Mouse (Mus musculus) MEL (cell line): ENCODE results near the gene Tigd4.

ENCODE experiments used
- CTCF ChIP-seq, 3 experiments: IDR thresholded peaks in 2 of 3; conservative IDR thresholded peaks in 1 of 3; 2 replicates each; pipeline ENCODE4 v1.5.1; 2011 to 2012; ENCODE audit warnings: low read length in 3 of 3, low read depth in 2 of 3, mild to moderate bottlenecking in 2 of 3, improper control_type of control experiment in 1 of 3, inconsistent platforms in 1 of 3, mixed read lengths in 1 of 3, moderate library complexity in 1 of 3; ENCODE audit not compliant: control insufficient read depth in 1 of 3, insufficient read depth in 1 of 3, poor library complexity in 1 of 3, severe bottlenecking in 1 of 3
- TAL1 ChIP-seq: IDR thresholded peaks from 2 replicates; pipeline ENCODE4 v1.6.1; 2012; ENCODE audit warnings: mild to moderate bottlenecking, inconsistent platforms, low read length, moderate library complexity, mixed read lengths

GRCm38 (mm10) chr3:84610183-84610710 lies 16.9 kb downstream of the Tigd4 start:
- TF ChIP-seq CTCF (IDR thresholded peaks at IDR 0.05 in 2 of 3, conservative IDR thresholded peaks at IDR 0.05 in 1 of 3; ENCODE audit: control insufficient read depth in 1 of 3, insufficient read depth in 1 of 3, low read depth in 2 of 3, low read length in 3 of 3, poor library complexity in 1 of 3, severe bottlenecking in 1 of 3) (no peak), TAL1 (no peak)
